Mouse (Mus musculus): ENCODE measurements around the gene Cetn4.

Cetn4 gene

GRCm38 (mm10) chr3:37299470-37299869 is 13.0 kb downstream of the Cetn4 start:
- no peak for DNase-seq (ENCODE audit: low spot score)

GRCm38 (mm10) chr3:37292654-37293053 is 19.9 kb downstream of the Cetn4 start:
- no peak for DNase-seq (ENCODE audit: low spot score)

- no peak for DNase-seq (ENCODE audit: low spot score)
Measured at GRCm38 (mm10) chr3:37291929-37292328, 20.6 kb downstream of the Cetn4 start.

GRCm38 (mm10) chr3:37290881-37291541 is 21.5 kb downstream of the Cetn4 start:
- peak; percentile 27 for DNase-seq (ENCODE audit: low spot score)

- DNase-seq (ENCODE audit: low spot score) = no peak
Measured at GRCm38 (mm10) chr3:37289237-37289636, 23.3 kb downstream of the Cetn4 start.

GRCm38 (mm10) chr3:37283234-37283633 is 29.3 kb downstream of the Cetn4 start:
- DNase-seq (ENCODE audit: low spot score) = no peak

GRCm38 (mm10) chr3:37282299-37282922 is 30.1 kb downstream of the Cetn4 start:
- no peak for DNase-seq (ENCODE audit: low spot score)

GRCm38 (mm10) chr3:37280871-37281270 is 31.6 kb downstream of the Cetn4 start:
- DNase-seq (ENCODE audit: low spot score) = no peak

- DNase-seq (ENCODE audit: low spot score) = no peak
Measured at GRCm38 (mm10) chr3:37280221-37280620, 32.3 kb downstream of the Cetn4 start.

GRCm38 (mm10) chr3:37274661-37275060 is 37.8 kb downstream of the Cetn4 start:
- DNase-seq (ENCODE audit: low spot score) = no peak

- no peak for DNase-seq (ENCODE audit: low spot score)
Measured at GRCm38 (mm10) chr3:37273092-37273491, 39.4 kb downstream of the Cetn4 start.

GRCm38 (mm10) chr3:37271209-37271608 is 41.3 kb downstream of the Cetn4 start:
- DNase-seq (ENCODE audit: low spot score) = peak; percentile 73

- DNase-seq (ENCODE audit: low spot score) = no peak
Measured at GRCm38 (mm10) chr3:37269926-37270325, 42.6 kb downstream of the Cetn4 start.

GRCm38 (mm10) chr3:37268338-37268737 is 44.2 kb downstream of the Cetn4 start:
- DNase-seq (ENCODE audit: low spot score) = no peak

GRCm38 (mm10) chr3:37259331-37259999 is 53.0 kb downstream of the Cetn4 start:
- DNase-seq (ENCODE audit: low spot score) = peak; percentile 59

GRCm38 (mm10) chr3:37257776-37258175 is 54.7 kb downstream of the Cetn4 start:
- no peak for DNase-seq (ENCODE audit: low spot score)

Data from layer of hippocampus, adult 11-12 months (tissue).